Mouse (Mus musculus): ENCODE data around the gene Cdkal1. TPM values are rescaled to one million over a fixed set of nuclear protein-coding genes. Genes with fewer than 3 reads are reported as not detected.

The Cdkal1 gene
- polyA plus RNA-seq, 2 experiments: 10.8 to 29.8 TPM

GRCm38 (mm10) chr13:29395694-29396093 lies 459.8 kb downstream of the Cdkal1 start:
- Histone ChIP-seq H3K27ac (replicated peaks; ENCODE audit: low read depth, low read length) (no peak overlapping the region), H3K4me1 (ENCODE audit: control insufficient read depth, insufficient read depth, low read length) (peaks cover 11% of the 10 kb centered on the region; the same call in 1 of the 2 replicates), H3K4me2 (replicated peaks; ENCODE audit: low read depth, low read length, severe bottlenecking) (no peak overlapping the region), H3K27me3 (ENCODE audit: control insufficient read depth, insufficient read depth, low read length) (no peaks in the 10 kb centered on the region), H3K9ac (ENCODE audit: low read depth, low read length, severe bottlenecking) (no peak overlapping the region), H3K36me3 (ENCODE audit: control insufficient read depth, insufficient read depth, low read length) (no peaks in the 10 kb centered on the region), H3K4me3 (replicated peaks; ENCODE audit: low read length) (no peak overlapping the region), H3K9me3 (ENCODE audit: control insufficient read depth, low read length) (no peaks in the 10 kb centered on the region)
- WGBS: 32% methylated on average over 4 of the region's 4 CpGs
- TF ChIP-seq POLR2A (IDR thresholded peaks at IDR 0.05; ENCODE audit: borderline replicate concordance, extremely low read depth, insufficient read depth, insufficient read length): no peak
- DNase-seq (ENCODE audit: low spot score) (no peak), ATAC-seq (ENCODE audit: low FRiP score, low read depth) (no peak)

DNA sequence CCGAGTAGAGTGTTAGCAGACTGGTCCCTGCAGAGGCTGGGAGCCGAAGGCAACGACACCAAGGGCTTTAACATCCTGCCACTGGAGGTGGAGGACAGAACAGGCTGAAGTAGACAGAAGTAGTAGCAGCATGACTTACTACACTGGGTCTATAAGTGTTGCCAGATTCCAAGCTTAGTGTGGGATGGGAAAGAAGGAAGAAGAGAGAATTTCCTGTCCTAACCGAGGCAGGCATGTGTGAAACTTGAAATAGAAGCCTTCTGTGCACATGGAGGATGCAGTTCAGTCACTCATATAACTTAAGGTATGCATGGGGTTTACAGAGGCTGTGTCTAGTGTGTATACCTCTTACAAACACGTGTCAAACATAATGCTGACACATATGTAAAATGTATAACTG lies 465.4 kb downstream of the Cdkal1 start:
- no peaks in the 10 kb centered on the region for H3K9me3 ChIP-seq (ENCODE audit: control insufficient read depth, low read length)
- no peak overlapping the region for H3K4me2 ChIP-seq (replicated peaks; ENCODE audit: low read depth, low read length, severe bottlenecking)
- no peak for DNase-seq (ENCODE audit: low spot score)
- no peaks in the 10 kb centered on the region for H3K4me1 ChIP-seq (ENCODE audit: control insufficient read depth, insufficient read depth, low read length)
- H3K4me3 ChIP-seq (replicated peaks; ENCODE audit: low read length): no peak overlapping the region
- 76% methylated on average over 5 of the region's 5 CpGs for WGBS
- TF ChIP-seq POLR2A (IDR thresholded peaks at IDR 0.05; ENCODE audit: borderline replicate concordance, extremely low read depth, insufficient read depth, insufficient read length): no peak
- H3K27me3 ChIP-seq (ENCODE audit: control insufficient read depth, insufficient read depth, low read length): no peaks in the 10 kb centered on the region
- no peak overlapping the region for H3K27ac ChIP-seq (replicated peaks; ENCODE audit: low read depth, low read length)
- no peak for ATAC-seq (ENCODE audit: low FRiP score, low read depth)
- H3K9ac ChIP-seq (ENCODE audit: low read depth, low read length, severe bottlenecking): no peak overlapping the region
- no peaks in the 10 kb centered on the region for H3K36me3 ChIP-seq (ENCODE audit: control insufficient read depth, insufficient read depth, low read length)

DNA sequence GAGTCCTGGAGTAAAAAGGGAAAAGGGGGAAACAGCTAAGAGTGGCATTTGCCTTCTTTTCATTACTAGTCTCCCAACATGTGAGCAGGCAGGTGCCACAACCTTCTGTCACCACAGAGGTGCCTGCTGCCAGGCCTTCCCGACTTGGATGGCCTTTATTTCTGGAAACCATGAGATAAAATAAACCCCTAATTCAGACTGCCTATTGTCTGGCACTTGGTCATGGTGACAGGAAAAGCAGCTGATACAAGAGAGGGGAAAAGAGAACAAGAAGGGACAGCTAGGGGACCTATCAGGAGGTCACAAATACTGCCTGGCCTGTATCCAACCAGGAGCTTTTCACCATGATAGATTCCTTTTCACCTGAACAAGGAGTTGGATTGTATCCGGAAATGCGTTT lies 466.6 kb downstream of the Cdkal1 start:
- Histone ChIP-seq H3K4me2 (replicated peaks; ENCODE audit: low read depth, low read length, severe bottlenecking) (no peak overlapping the region), H3K9me3 (ENCODE audit: control insufficient read depth, low read length) (no peaks in the 10 kb centered on the region), H3K9ac (ENCODE audit: low read depth, low read length, severe bottlenecking) (no peak overlapping the region), H3K4me3 (replicated peaks; ENCODE audit: low read length) (no peak overlapping the region), H3K27ac (replicated peaks; ENCODE audit: low read depth, low read length) (no peak overlapping the region), H3K36me3 (ENCODE audit: control insufficient read depth, insufficient read depth, low read length) (no peaks in the 10 kb centered on the region), H3K27me3 (ENCODE audit: control insufficient read depth, insufficient read depth, low read length) (no peaks in the 10 kb centered on the region), H3K4me1 (ENCODE audit: control insufficient read depth, insufficient read depth, low read length) (no peaks in the 10 kb centered on the region)
- ATAC-seq (ENCODE audit: low FRiP score, low read depth): no peak
- WGBS: 89% methylated on average over 3 of the region's 3 CpGs
- no peak for DNase-seq (ENCODE audit: low spot score)
- no peak for TF ChIP-seq POLR2A (IDR thresholded peaks at IDR 0.05; ENCODE audit: borderline replicate concordance, extremely low read depth, insufficient read depth, insufficient read length)

DNA sequence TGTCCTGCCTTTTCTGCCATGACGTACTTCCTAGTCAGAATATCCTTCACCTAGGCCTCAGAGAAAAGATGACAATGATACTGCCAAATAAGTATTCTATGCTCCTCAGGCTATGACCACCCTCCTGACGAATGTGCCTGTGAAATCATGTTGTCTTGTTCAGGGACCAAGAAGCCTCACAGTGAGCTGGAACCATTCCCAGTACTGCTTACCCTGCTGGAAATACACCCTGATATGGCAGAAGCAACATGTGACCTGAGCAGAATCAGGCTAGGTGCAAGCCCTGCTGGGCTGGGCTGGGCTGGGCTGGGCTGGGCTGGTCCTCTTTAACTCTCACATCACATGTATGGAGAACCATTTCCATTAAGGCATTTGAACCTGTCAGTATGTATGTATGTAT lies 477.9 kb downstream of the Cdkal1 start:
- H3K4me1 ChIP-seq (ENCODE audit: control insufficient read depth, insufficient read depth, low read length): no peaks in the 10 kb centered on the region
- no peak overlapping the region for H3K9ac ChIP-seq (ENCODE audit: low read depth, low read length, severe bottlenecking)
- ATAC-seq (ENCODE audit: low FRiP score, low read depth) (no peak), DNase-seq (ENCODE audit: low spot score) (no peak)
- no peak overlapping the region for H3K4me3 ChIP-seq (replicated peaks; ENCODE audit: low read length)
- no peaks in the 10 kb centered on the region for H3K9me3 ChIP-seq (ENCODE audit: control insufficient read depth, low read length)
- H3K27ac ChIP-seq (replicated peaks; ENCODE audit: low read depth, low read length): no peak overlapping the region
- no peak for TF ChIP-seq POLR2A (IDR thresholded peaks at IDR 0.05; ENCODE audit: borderline replicate concordance, extremely low read depth, insufficient read depth, insufficient read length)
- H3K27me3 ChIP-seq (ENCODE audit: control insufficient read depth, insufficient read depth, low read length): no peaks in the 10 kb centered on the region
- 81% methylated on average over 2 of the region's 2 CpGs for WGBS
- no peak overlapping the region for H3K4me2 ChIP-seq (replicated peaks; ENCODE audit: low read depth, low read length, severe bottlenecking)
- no peaks in the 10 kb centered on the region for H3K36me3 ChIP-seq (ENCODE audit: control insufficient read depth, insufficient read depth, low read length)

DNA sequence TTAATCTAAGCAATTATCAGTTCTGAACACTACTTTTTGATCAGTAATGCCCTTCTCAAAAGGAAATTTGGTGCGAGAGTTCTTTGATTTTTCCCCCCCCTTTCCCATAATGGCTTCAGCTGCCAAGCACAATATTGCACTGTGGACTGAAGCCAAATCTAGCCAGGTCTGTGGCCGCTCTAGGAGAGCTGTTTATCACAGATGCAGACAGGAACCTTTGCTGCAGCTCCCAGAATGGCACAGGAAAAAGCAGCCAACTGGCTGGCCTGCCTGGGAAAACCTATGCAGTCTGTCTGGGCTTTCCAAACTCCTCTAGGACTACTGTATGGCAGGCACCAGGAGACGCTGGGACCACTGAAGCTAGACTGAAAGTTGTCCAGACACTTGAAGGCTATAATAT lies 483.6 kb downstream of the Cdkal1 start:
- WGBS: 35% methylated on average over 3 of the region's 3 CpGs
- TF ChIP-seq POLR2A (IDR thresholded peaks at IDR 0.05; ENCODE audit: borderline replicate concordance, extremely low read depth, insufficient read depth, insufficient read length): no peak
- no peak overlapping the region for H3K4me3 ChIP-seq (replicated peaks; ENCODE audit: low read length)
- H3K27ac ChIP-seq (replicated peaks; ENCODE audit: low read depth, low read length): no peak overlapping the region
- H3K4me2 ChIP-seq (replicated peaks; ENCODE audit: low read depth, low read length, severe bottlenecking): no peak overlapping the region
- H3K9ac ChIP-seq (ENCODE audit: low read depth, low read length, severe bottlenecking): no peak overlapping the region
- peaks cover 6% of the 10 kb centered on the region for H3K4me1 ChIP-seq (ENCODE audit: control insufficient read depth, insufficient read depth, low read length)
- H3K36me3 ChIP-seq (ENCODE audit: control insufficient read depth, insufficient read depth, low read length): no peaks in the 10 kb centered on the region
- DNase-seq (ENCODE audit: low spot score): no peak
- H3K27me3 ChIP-seq (ENCODE audit: control insufficient read depth, insufficient read depth, low read length): no peaks in the 10 kb centered on the region
- no peaks in the 10 kb centered on the region for H3K9me3 ChIP-seq (ENCODE audit: control insufficient read depth, low read length)
- no peak for ATAC-seq (ENCODE audit: low FRiP score, low read depth)

DNA sequence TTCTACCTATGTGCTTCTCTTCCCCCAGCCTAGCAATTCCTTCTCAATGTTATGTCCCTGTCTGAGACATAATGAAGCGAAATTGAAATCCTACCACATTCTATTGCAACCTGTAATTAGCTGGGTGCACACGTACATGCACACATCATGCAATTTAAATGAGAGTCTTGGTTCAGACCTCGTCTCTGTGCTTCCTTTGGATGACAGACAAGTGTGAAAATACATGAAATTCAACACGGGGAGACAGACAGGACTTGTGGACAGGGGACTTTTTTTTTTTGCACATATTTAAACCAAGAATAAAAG lies 484.1 kb downstream of the Cdkal1 start:
- Histone ChIP-seq H3K9me3 (ENCODE audit: control insufficient read depth, low read length) (no peaks in the 10 kb centered on the region), H3K4me3 (replicated peaks; ENCODE audit: low read length) (no peak overlapping the region), H3K9ac (ENCODE audit: low read depth, low read length, severe bottlenecking) (no peak overlapping the region), H3K27me3 (ENCODE audit: control insufficient read depth, insufficient read depth, low read length) (no peaks in the 10 kb centered on the region), H3K4me1 (ENCODE audit: control insufficient read depth, insufficient read depth, low read length) (peaks cover 6% of the 10 kb centered on the region), H3K36me3 (ENCODE audit: control insufficient read depth, insufficient read depth, low read length) (no peaks in the 10 kb centered on the region), H3K4me2 (replicated peaks; ENCODE audit: low read depth, low read length, severe bottlenecking) (no peak overlapping the region), H3K27ac (replicated peaks; ENCODE audit: low read depth, low read length) (no peak overlapping the region)
- TF ChIP-seq POLR2A (IDR thresholded peaks at IDR 0.05; ENCODE audit: borderline replicate concordance, extremely low read depth, insufficient read depth, insufficient read length): no peak
- no peak for ATAC-seq (ENCODE audit: low FRiP score, low read depth)
- no peak for DNase-seq (ENCODE audit: low spot score)
- 56% methylated on average over 4 of the region's 4 CpGs for WGBS

All from limb, embryonic 14.5 days (tissue).